Mouse (Mus musculus) MEL (cell line): ENCODE results near the gene Gucy1b2. TPM values are rescaled to one million over a fixed set of nuclear protein-coding genes. Genes with fewer than 3 reads are reported as not detected.

Experiments
- DNase-seq: peaks from one replicate; pipeline ENCODE4 v3.0.0; 2011; ENCODE audit warnings: low read depth, low spot score
- H3K27ac ChIP-seq: 2 replicates; pipeline ENCODE4 v1.5.1; 2012; ENCODE audit warnings: low read depth, mild to moderate bottlenecking, control low read depth, low read length, moderate library complexity; ENCODE audit not compliant: control insufficient read depth
- H3K27me3 ChIP-seq, 2 experiments: fragments of 150-350 bp in 1 of 2; sonication (generic) in 1 of 2; 2 replicates each; pipeline ENCODE4 v1.6.1; 2012; ENCODE audit warnings: low read length in 2 of 2, mild to moderate bottlenecking in 2 of 2, improper control_type of control experiment in 1 of 2, moderate library complexity in 1 of 2; ENCODE audit not compliant: insufficient read depth in 2 of 2, control insufficient read depth in 1 of 2
- H3K36me3 ChIP-seq, 2 experiments: 2 replicates each; pipeline ENCODE4 v1.6.1; 2012 to 2014; ENCODE audit warnings: low read length in 2 of 2, improper control_type of control experiment in 1 of 2, inconsistent platforms in 1 of 2, mild to moderate bottlenecking in 1 of 2; ENCODE audit not compliant: insufficient read depth in 2 of 2, control insufficient read depth in 1 of 2
- H3K4me1 ChIP-seq, 2 experiments: fragments of 150-350 bp in 1 of 2; sonication (generic) in 1 of 2; 2 replicates each; pipeline ENCODE4 v1.6.1; 2012; ENCODE audit warnings: low read length in 2 of 2, improper control_type of control experiment in 1 of 2, mild to moderate bottlenecking in 1 of 2; ENCODE audit not compliant: insufficient read depth in 2 of 2, control insufficient read depth in 1 of 2
- H3K4me3 ChIP-seq, 2 experiments: fragments of 150-350 bp in 1 of 2; sonication (generic) in 1 of 2; 2 replicates each; pipeline ENCODE4 v1.5.1; 2012; ENCODE audit warnings: low read depth in 2 of 2, low read length in 2 of 2, mild to moderate bottlenecking in 2 of 2, moderate library complexity in 2 of 2, control low read depth in 1 of 2, improper control_type of control experiment in 1 of 2; ENCODE audit not compliant: control insufficient read depth in 1 of 2, insufficient read depth in 1 of 2
- H3K79me2 ChIP-seq: 2 replicates; pipeline ENCODE4 v1.6.1; 2012; ENCODE audit warnings: mild to moderate bottlenecking, low read length, moderate library complexity; ENCODE audit not compliant: control insufficient read depth, poor library complexity, insufficient read depth
- H3K9ac ChIP-seq: 2 replicates; pipeline ENCODE4 v1.6.1; 2012; ENCODE audit warnings: low read depth, mild to moderate bottlenecking, control low read depth, low read length, moderate library complexity; ENCODE audit not compliant: control insufficient read depth, poor library complexity, severe bottlenecking
- H3K9me3 ChIP-seq: fragments of 150-350 bp; sonication (generic); replicated peaks from 2 replicates; pipeline ENCODE4 v1.6.1; 2012; ENCODE audit warnings: mild to moderate bottlenecking, low read length, improper control_type of control experiment, moderate library complexity; ENCODE audit not compliant: insufficient read depth
- CTCF ChIP-seq, 3 experiments: IDR thresholded peaks in 2 of 3; conservative IDR thresholded peaks in 1 of 3; 2 replicates each; pipeline ENCODE4 v1.5.1; 2011 to 2012; ENCODE audit warnings: low read length in 3 of 3, low read depth in 2 of 3, mild to moderate bottlenecking in 2 of 3, improper control_type of control experiment in 1 of 3, inconsistent platforms in 1 of 3, mixed read lengths in 1 of 3, moderate library complexity in 1 of 3; ENCODE audit not compliant: control insufficient read depth in 1 of 3, insufficient read depth in 1 of 3, poor library complexity in 1 of 3, severe bottlenecking in 1 of 3
- ELF1 ChIP-seq: IDR thresholded peaks from 2 replicates; pipeline ENCODE4 v1.6.1; 2014; ENCODE audit warnings: low read depth, mild to moderate bottlenecking, inconsistent platforms, low read length, improper control_type of control experiment, moderate library complexity
- GABPA ChIP-seq: IDR thresholded peaks from 2 replicates; pipeline ENCODE4 v1.6.1; 2012; ENCODE audit warnings: low read depth, mild to moderate bottlenecking, inconsistent platforms, low read length, improper control_type of control experiment, moderate library complexity
- GATA1 ChIP-seq: IDR thresholded peaks from 2 replicates; pipeline ENCODE4 v1.6.1; 2011; ENCODE audit warnings: low read depth, low read length, improper control_type of control experiment
- JUND ChIP-seq: IDR thresholded peaks from 2 replicates; pipeline ENCODE4 v1.6.1; 2011; ENCODE audit warnings: low read depth, mild to moderate bottlenecking, improper control_type of control experiment, low read length
- MAFK ChIP-seq: IDR thresholded peaks from 2 replicates; pipeline ENCODE4 v1.6.1; 2011; ENCODE audit warnings: low read depth, mild to moderate bottlenecking, low read length, improper control_type of control experiment, borderline replicate concordance
- MXI1 ChIP-seq: IDR thresholded peaks from 2 replicates; pipeline ENCODE4 v1.6.1; 2011; ENCODE audit warnings: mild to moderate bottlenecking, low read depth, low read length, improper control_type of control experiment
- MYC ChIP-seq: IDR thresholded peaks from 2 replicates; pipeline ENCODE4 v1.6.1; 2011; ENCODE audit warnings: low read depth, mild to moderate bottlenecking, low read length, improper control_type of control experiment, moderate library complexity
- RAD21 ChIP-seq: IDR thresholded peaks from 2 replicates; pipeline ENCODE4 v1.6.1; 2011; ENCODE audit warnings: mild to moderate bottlenecking, low read depth, low read length, improper control_type of control experiment
- SMC3 ChIP-seq: IDR thresholded peaks from 2 replicates; pipeline ENCODE4 v1.6.1; 2011; ENCODE audit warnings: low read depth, low read length, improper control_type of control experiment
- UBTF ChIP-seq: IDR thresholded peaks from 2 replicates; pipeline ENCODE4 v1.6.1; 2012; ENCODE audit warnings: low read depth, mild to moderate bottlenecking, inconsistent platforms, low read length, improper control_type of control experiment, moderate library complexity, borderline replicate concordance; ENCODE audit not compliant: insufficient read depth
- USF1 ChIP-seq: IDR thresholded peaks from 2 replicates; pipeline ENCODE4 v1.6.1; 2014; ENCODE audit warnings: low read depth, mild to moderate bottlenecking, inconsistent platforms, low read length, improper control_type of control experiment, moderate library complexity
- USF2 ChIP-seq, 2 experiments: IDR thresholded peaks; 2 replicates each; pipeline ENCODE4 v1.6.1; 2011 to 2012; ENCODE audit warnings: improper control_type of control experiment in 2 of 2, low read length in 2 of 2, borderline replicate concordance in 1 of 2, inconsistent platforms in 1 of 2, low read depth in 1 of 2, mild to moderate bottlenecking in 1 of 2; ENCODE audit not compliant: insufficient read depth in 1 of 2
- ZC3H11A ChIP-seq: IDR thresholded peaks from 2 replicates; pipeline ENCODE4 v1.6.1; 2012; ENCODE audit warnings: low read depth, mild to moderate bottlenecking, inconsistent platforms, low read length, improper control_type of control experiment
- ZKSCAN1 ChIP-seq: IDR thresholded peaks from 2 replicates; pipeline ENCODE4 v1.6.1; 2012; ENCODE audit warnings: low read depth, mild to moderate bottlenecking, inconsistent platforms, low read length, improper control_type of control experiment, moderate library complexity
- polyA plus RNA-seq, 2 experiments: library from polyadenylated mRNA; stranded (reverse) in 1 of 2; unstranded in 1 of 2; fragments of >175 nt in 1 of 2; fragments of >200 nt in 1 of 2; gene quantifications; 2 replicates each; pipeline versions ENCODE4 v1.2.1 to v1.2.4; 2012; ENCODE audit warnings: low replicate concordance in 2 of 2, low read depth in 1 of 2; ENCODE audit not compliant: insufficient read length in 2 of 2, insufficient read depth in 1 of 2, missing spikeins in 1 of 2
- total RNA-seq: library from RNA; depleted of rRNA; stranded (reverse); fragments of 300-350 nt; gene quantifications from 2 replicates; pipeline ENCODE4 v1.2.3, GENCODE M21; 2012

Gene Gucy1b2
- total and polyA plus RNA-seq, 3 experiments: not detected

DNA sequence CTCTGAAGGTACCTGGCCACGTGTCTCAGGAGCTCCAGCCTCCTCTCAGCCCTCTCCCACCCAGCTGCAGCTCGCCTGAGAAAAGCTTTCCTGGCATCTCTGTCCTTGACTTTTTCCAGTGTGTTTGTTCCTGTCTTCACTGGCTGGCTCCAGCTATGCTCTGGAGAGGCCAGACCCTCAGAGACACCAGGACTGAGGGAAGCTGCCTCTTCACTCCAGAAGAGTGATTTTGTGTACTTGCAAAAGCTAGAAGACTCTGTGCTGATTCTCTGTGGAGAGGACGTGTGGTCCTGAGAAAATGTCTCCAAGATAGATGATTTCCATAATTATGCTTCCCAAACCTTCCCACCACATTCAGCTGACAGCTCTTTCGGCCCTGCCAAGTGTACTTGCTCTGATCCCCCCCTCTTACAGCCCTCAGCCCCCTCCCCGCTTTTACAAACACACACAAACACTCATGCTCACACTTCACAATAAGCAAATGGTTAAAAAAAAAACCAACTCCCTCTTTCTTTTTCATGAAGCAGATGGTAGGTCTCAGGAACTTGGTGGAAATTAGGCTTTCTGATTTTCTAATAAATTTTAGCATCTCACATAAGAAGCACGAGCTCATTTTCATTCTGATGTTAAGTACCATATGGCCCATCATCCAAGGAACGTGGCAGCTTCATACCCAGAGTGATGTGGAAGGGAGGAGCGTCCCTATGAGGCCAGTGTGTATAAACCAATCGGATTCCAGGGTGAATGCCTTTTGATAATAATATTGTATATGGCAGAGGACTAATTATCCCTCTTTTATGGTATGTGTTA lies 1.1 kb downstream of the Gucy1b2 start:
- H3K27me3 ChIP-seq: no peaks in the 10 kb centered on the region; a peak in 1 of 4 replicates
- H3K9ac ChIP-seq: no peak overlapping the region
- no peak overlapping the region for H3K27ac ChIP-seq
- H3K4me3 ChIP-seq: no peak overlapping the region
- no peak for DNase-seq
- H3K4me1 ChIP-seq: no peaks in the 10 kb centered on the region
- no peaks in the 10 kb centered on the region for H3K36me3 ChIP-seq
- H3K9me3 ChIP-seq: no peaks in the 10 kb centered on the region
- TF ChIP-seq SMC3 (no peak), MYC (no peak), CTCF (IDR thresholded peaks at IDR 0.05 in 2 of 3, conservative IDR thresholded peaks at IDR 0.05 in 1 of 3; ENCODE audit: control insufficient read depth in 1 of 3, insufficient read depth in 1 of 3, low read depth in 2 of 3, low read length in 3 of 3, poor library complexity in 1 of 3, severe bottlenecking in 1 of 3) (no peak), RAD21 (no peak), ZC3H11A (no peak)
- H3K79me2 ChIP-seq: no peaks in the 10 kb centered on the region

DNA sequence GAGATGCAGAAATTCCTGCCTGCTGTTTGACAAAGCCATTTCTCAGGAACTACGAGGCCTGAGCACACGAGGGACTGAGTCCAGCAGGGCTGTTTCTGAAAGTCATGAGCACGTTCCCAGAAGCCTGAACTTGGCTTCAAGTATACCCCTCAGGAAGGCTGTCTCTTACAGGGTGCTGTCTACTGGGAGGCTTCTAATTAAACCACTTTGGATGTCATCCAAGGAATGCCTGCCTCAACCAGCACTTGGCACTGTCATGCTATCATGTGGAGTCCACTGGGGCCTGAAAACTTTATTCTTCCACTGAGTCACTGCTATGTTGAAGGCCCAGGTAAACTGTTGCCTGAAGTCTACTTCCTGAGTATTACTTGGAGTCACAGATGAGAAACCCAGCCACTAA lies 2.0 kb downstream of the Gucy1b2 start:
- H3K27me3 ChIP-seq: no peaks in the 10 kb centered on the region; a peak in 1 of 4 replicates
- H3K9me3 ChIP-seq: no peaks in the 10 kb centered on the region
- H3K27ac ChIP-seq: no peak overlapping the region
- H3K79me2 ChIP-seq: no peaks in the 10 kb centered on the region
- TF ChIP-seq MXI1 (no peak), RAD21 (no peak)
- no peak overlapping the region for H3K4me3 ChIP-seq
- no peak for DNase-seq
- H3K36me3 ChIP-seq: no peaks in the 10 kb centered on the region
- no peak overlapping the region for H3K9ac ChIP-seq
- H3K4me1 ChIP-seq: no peaks in the 10 kb centered on the region

DNA sequence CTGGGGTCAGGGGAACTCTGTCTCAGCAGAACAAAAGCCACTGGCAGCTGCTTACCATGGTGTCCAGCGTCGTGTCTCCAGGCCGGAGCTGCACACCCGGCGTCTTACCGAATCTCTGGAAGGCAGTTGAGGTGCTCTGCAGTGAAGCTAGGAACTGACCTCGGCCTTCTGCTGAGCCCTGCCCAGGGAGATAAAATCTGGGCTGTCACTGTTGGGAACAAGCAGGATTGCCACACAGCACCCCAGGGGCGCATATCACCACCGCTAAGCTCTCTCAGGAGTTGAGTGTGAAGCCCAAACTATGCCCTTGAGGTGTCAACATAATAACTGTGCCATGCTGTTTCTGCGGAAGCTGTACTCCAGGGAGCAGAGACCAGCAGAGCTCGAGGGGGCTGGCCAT lies 2.8 kb downstream of the Gucy1b2 start:
- H3K79me2 ChIP-seq: no peaks in the 10 kb centered on the region
- H3K27me3 ChIP-seq: no peaks in the 10 kb centered on the region; a peak in 1 of 4 replicates
- DNase-seq: no peak
- no peak overlapping the region for H3K4me3 ChIP-seq
- H3K36me3 ChIP-seq: no peaks in the 10 kb centered on the region
- H3K9me3 ChIP-seq: no peaks in the 10 kb centered on the region
- H3K27ac ChIP-seq: no peak overlapping the region
- no peak overlapping the region for H3K9ac ChIP-seq
- TF ChIP-seq USF2 (IDR thresholded peaks at IDR 0.05; ENCODE audit: borderline replicate concordance in 1 of 2, insufficient read depth in 1 of 2, low read depth in 1 of 2, low read length in 2 of 2) (no peak), USF1 (no peak), GABPA (no peak), SMC3 (no peak), UBTF (no peak), MAFK (no peak), JUND (no peak), ZKSCAN1 (no peak), GATA1 (no peak), ELF1 (no peak)
- TF ChIP-seq, all 39 proteins: peak for 0
- H3K4me1 ChIP-seq: no peaks in the 10 kb centered on the region
